Mouse (Mus musculus) embryonic facial prominence, embryonic 13.5 days (tissue): Measurements from ENCODE around the gene Ar. TPM values are rescaled to one million over a fixed set of nuclear protein-coding genes. Genes with fewer than 3 reads are reported as not detected.
A peak's percentile ranks its signal among the peaks of the same experiment; 100 is the strongest.

ENCODE experiments used
- ATAC-seq: fragments of 200-750 bp; cut with Nextera tagmentation; 2 replicates; pipeline ENCODE4 v1.8.0; 2017; ENCODE audit warnings: low read depth; ENCODE audit not compliant: insufficient number of reproducible peaks, insufficient read depth, low FRiP score, low TSS enrichment
- H3K27ac ChIP-seq: fragments of 300-500 bp; sonication (generic); 2 replicates; pipeline ENCODE4 v1.5.1; 2015; ENCODE audit warnings: moderate library complexity, mild to moderate bottlenecking, inconsistent platforms
- H3K27me3 ChIP-seq: fragments of 300-500 bp; sonication (generic); 2 replicates; pipeline ENCODE4 v1.6.1; 2015; ENCODE audit warnings: mild to moderate bottlenecking, inconsistent platforms
- H3K36me3 ChIP-seq: fragments of 300-500 bp; sonication (generic); 2 replicates; pipeline ENCODE4 v1.6.1; 2015; ENCODE audit warnings: mild to moderate bottlenecking, inconsistent platforms
- H3K4me1 ChIP-seq: fragments of 300-500 bp; sonication (generic); 2 replicates; pipeline ENCODE4 v1.6.1; 2015; ENCODE audit warnings: inconsistent platforms
- H3K4me2 ChIP-seq: fragments of 300-500 bp; sonication (generic); 2 replicates; pipeline ENCODE4 v1.6.1; 2015; ENCODE audit warnings: moderate library complexity, mild to moderate bottlenecking, inconsistent platforms
- H3K4me3 ChIP-seq: fragments of 300-500 bp; sonication (generic); 2 replicates; pipeline ENCODE4 v1.5.1; 2015; ENCODE audit warnings: mild to moderate bottlenecking, inconsistent platforms
- H3K9ac ChIP-seq: fragments of 300-500 bp; sonication (generic); 2 replicates; pipeline ENCODE4 v1.6.1; 2015; ENCODE audit warnings: mild to moderate bottlenecking, inconsistent platforms
- H3K9me3 ChIP-seq: fragments of 300-500 bp; sonication (generic); 2 replicates; pipeline ENCODE4 v1.6.1; 2016; ENCODE audit warnings: inconsistent platforms
- WGBS: fragments of 180-500 bp; shearing (Covaris S2); methylation state at CpG from one replicate; pipeline ENCODE4 v1.1.7; 2015; ENCODE audit warnings: mixed read lengths; 5-methylcytosine and 5-hydroxymethylcytosine counted together
- polyA plus RNA-seq: library from polyadenylated mRNA; unstranded; fragments of >200 nt; fragmentation: Nextera tagmentation; extraction: Ambion mirVana; gene quantifications from 2 replicates; pipeline ENCODE4 v1.2.1, GENCODE M21; 2015

Ar gene
- 0.45 and 0.47 TPM in 2 replicates for polyA plus RNA-seq

DNA sequence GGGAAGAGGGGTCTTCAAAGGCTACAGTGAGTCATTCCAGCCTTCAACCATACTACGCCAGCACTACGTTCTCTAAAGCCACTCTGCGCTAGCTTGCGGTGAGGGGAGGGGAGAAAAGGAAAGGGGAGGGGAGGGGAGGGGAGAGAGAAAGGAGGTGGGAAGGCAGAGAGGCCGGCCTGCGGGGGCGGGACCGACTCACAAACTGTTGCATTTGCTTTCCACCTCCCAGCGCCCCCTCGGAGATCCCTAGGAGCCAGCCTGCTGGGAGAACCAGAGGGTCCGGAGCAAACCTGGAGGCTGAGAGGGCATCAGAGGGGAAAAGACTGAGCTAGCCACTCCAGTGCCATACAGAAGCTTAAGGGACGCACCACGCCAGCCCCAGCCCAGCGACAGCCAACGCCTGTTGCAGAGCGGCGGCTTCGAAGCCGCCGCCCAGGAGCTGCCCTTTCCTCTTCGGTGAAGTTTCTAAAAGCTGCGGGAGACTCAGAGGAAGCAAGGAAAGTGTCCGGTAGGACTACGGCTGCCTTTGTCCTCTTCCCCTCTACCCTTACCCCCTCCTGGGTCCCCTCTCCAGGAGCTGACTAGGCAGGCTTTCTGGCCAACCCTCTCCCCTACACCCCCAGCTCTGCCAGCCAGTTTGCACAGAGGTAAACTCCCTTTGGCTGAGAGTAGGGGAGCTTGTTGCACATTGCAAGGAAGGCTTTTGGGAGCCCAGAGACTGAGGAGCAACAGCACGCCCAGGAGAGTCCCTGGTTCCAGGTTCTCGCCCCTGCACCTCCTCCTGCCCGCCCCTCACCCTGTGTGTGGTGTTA lies at the start of gene Ar:
Gene Ar (plus strand): TSS at position 239 of the 812 bp plus-strand sequence.
- Histone ChIP-seq H3K27me3 (peaks cover 57% of the 10 kb centered on the region), H3K27ac (no peak within 1 kb of the TSS), H3K4me3 (peak within 1 kb of the TSS; percentile 43), H3K4me2 (peak within 1 kb of the TSS; percentile 66), H3K4me1 (no peaks in the 10 kb centered on the region), H3K9me3 (no peaks in the 10 kb centered on the region), H3K36me3 (no peaks in the 10 kb centered on the region), H3K9ac (peak within 1 kb of the TSS; percentile 40; the same call in 1 of the 2 replicates)
- 20% methylated on average over 24 of the region's 27 CpGs for WGBS
- 0 out of 2 replicates have a peak, but pooled peaks have one; percentile 20 for ATAC-seq

- no peaks in the 10 kb centered on the region for H3K9me3 ChIP-seq
- ATAC-seq = no peak
- peak overlapping the region; percentile 66 for H3K4me2 ChIP-seq
- WGBS = 22% methylated on average over 30 of the region's 30 CpGs
- 0 out of 2 replicates have a peak overlapping the region, but pooled peaks have one; percentile 16 for H3K9ac ChIP-seq
- H3K27me3 ChIP-seq = peaks cover 62% of the 10 kb centered on the region
- peak overlapping the region; percentile 43 for H3K4me3 ChIP-seq
- H3K36me3 ChIP-seq = no peaks in the 10 kb centered on the region
- H3K27ac ChIP-seq = no peak overlapping the region
- no peaks in the 10 kb centered on the region for H3K4me1 ChIP-seq
These were observed 1.3 kb downstream of the Ar start for GRCm38 (mm10) chrX:98149724-98150392.

GRCm38 (mm10) chrX:98150393-98151119 lies 2.0 kb downstream of the Ar start:
- Histone ChIP-seq H3K4me3 (peak overlapping the region; percentile 43), H3K27ac (no peak overlapping the region), H3K4me2 (peak overlapping the region; percentile 66), H3K9me3 (no peaks in the 10 kb centered on the region), H3K9ac (0 out of 2 replicates have a peak overlapping the region, but pooled peaks have one; percentile 36), H3K27me3 (peaks cover 62% of the 10 kb centered on the region), H3K4me1 (no peaks in the 10 kb centered on the region), H3K36me3 (no peaks in the 10 kb centered on the region)
- ATAC-seq = no peak; the same call in 1 of the 2 replicates
- WGBS = 25% methylated on average over 33 of the region's 33 CpGs

DNA sequence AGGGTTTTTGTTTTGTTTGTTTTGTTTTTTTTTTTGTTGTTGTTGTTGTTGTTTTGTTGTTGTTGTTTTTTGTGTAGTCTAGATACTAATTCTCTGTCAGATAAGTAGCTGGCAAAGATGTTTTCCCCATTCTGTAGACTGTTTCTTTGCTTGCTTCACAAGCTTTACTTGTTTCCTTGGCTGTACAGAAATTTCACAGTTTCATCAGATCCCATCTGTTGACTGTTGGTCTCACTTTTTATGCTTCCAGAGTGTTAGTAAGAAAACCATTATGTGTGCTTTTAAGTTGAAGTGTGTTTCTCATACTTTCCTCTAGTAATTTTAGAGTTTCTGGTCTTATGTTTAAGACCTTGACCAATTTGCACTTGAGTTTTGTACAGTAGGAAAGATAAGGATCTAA lies 41.2 kb downstream of the Ar start:
- Histone ChIP-seq H3K9me3 (no peaks in the 10 kb centered on the region), H3K27ac (no peak overlapping the region), H3K27me3 (no peaks in the 10 kb centered on the region), H3K4me1 (no peaks in the 10 kb centered on the region), H3K9ac (no peak overlapping the region), H3K4me2 (no peak overlapping the region), H3K4me3 (no peak overlapping the region), H3K36me3 (no peaks in the 10 kb centered on the region)
- ATAC-seq = no peak

DNA sequence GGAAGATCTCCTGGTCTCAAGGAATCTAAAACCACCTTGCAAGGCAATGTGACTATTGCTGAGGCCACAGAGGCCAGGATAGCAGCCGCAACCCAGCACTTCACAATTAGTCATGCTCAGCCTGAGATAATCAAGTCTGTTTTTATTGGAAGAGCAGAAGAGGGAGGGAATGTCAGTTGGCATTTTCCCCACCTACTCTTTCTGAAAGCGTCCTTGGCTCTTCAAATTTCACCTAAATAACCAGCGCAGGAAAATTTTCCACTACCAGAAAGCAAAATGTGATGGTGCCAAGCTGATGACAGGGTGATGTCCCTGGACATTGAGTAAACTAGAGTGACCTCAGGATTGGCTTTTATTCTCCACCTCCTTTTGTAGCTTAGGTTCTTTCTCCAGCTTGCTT lies 57.2 kb downstream of the Ar start:
- Histone ChIP-seq H3K4me3 (no peak overlapping the region), H3K27ac (no peak overlapping the region), H3K4me2 (no peak overlapping the region), H3K36me3 (no peaks in the 10 kb centered on the region), H3K27me3 (no peaks in the 10 kb centered on the region), H3K9ac (no peak overlapping the region), H3K4me1 (no peaks in the 10 kb centered on the region), H3K9me3 (no peaks in the 10 kb centered on the region)
- ATAC-seq = no peak
- 48% methylated on average over 3 of the region's 3 CpGs for WGBS

GRCm38 (mm10) chrX:98207166-98207565 lies 58.6 kb downstream of the Ar start:
- H3K4me2 ChIP-seq = no peak overlapping the region
- no peak overlapping the region for H3K4me3 ChIP-seq
- no peaks in the 10 kb centered on the region for H3K27me3 ChIP-seq
- no peaks in the 10 kb centered on the region for H3K36me3 ChIP-seq
- H3K9me3 ChIP-seq = no peaks in the 10 kb centered on the region
- 72% methylated on average over 4 of the region's 4 CpGs for WGBS
- H3K9ac ChIP-seq = no peak overlapping the region
- H3K27ac ChIP-seq = no peak overlapping the region
- H3K4me1 ChIP-seq = no peaks in the 10 kb centered on the region
- no peak for ATAC-seq

DNA sequence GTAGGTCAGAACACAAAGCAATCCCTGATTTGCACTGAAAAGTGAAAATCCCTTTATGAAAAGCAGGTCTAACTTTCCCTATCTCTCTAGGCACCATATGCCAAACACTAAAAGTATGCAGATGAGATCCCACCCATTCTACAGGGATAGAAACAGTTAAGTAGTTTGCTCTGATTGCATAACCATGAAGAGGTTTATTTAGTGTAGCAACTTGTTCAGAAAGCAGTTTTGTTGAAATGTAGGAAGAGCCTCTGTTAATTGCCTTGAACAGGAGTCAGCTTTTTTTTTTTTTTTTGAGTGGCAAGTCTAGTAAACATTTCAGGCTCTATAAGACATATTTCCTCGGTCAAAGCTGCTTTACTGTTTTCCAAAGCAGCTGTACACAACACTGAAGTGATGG lies 67.5 kb downstream of the Ar start:
- no peaks in the 10 kb centered on the region for H3K27me3 ChIP-seq
- no peaks in the 10 kb centered on the region for H3K36me3 ChIP-seq
- no peaks in the 10 kb centered on the region for H3K9me3 ChIP-seq
- 46% methylated on average over 1 of the region's 1 CpGs for WGBS
- no peak overlapping the region for H3K27ac ChIP-seq
- no peak overlapping the region for H3K9ac ChIP-seq
- no peak overlapping the region for H3K4me2 ChIP-seq
- H3K4me1 ChIP-seq = no peaks in the 10 kb centered on the region
- no peak overlapping the region for H3K4me3 ChIP-seq
- no peak for ATAC-seq

DNA sequence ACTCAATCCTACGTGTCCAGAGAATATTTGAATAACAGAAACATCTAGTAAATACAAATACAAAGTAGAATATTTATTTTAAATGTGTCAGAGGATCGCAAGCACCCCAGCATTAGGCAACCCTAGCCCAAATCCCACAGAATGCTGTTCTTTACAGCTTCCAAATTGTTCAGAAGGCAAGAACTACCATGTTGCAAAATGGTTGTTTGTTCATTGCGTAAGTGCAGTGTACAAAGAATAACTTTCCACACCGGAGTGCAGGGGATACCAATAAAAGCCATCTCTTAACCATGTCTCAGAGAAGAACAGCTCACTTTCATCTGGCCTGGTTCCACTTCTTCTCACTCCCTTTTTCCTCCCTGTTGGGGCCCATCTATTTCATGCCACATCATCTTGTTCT lies 90.4 kb downstream of the Ar start:
- Histone ChIP-seq H3K36me3 (no peaks in the 10 kb centered on the region), H3K4me1 (no peaks in the 10 kb centered on the region), H3K27ac (no peak overlapping the region), H3K4me2 (no peak overlapping the region), H3K9me3 (no peaks in the 10 kb centered on the region), H3K27me3 (no peaks in the 10 kb centered on the region; the same call in 1 of the 2 replicates), H3K9ac (no peak overlapping the region), H3K4me3 (no peak overlapping the region)
- 85% methylated on average over 4 of the region's 4 CpGs for WGBS
- no peak for ATAC-seq

GRCm38 (mm10) chrX:98245108-98245507 lies 96.5 kb downstream of the Ar start:
- H3K9me3 ChIP-seq = no peaks in the 10 kb centered on the region
- H3K4me2 ChIP-seq = no peak overlapping the region
- no peak overlapping the region for H3K27ac ChIP-seq
- H3K9ac ChIP-seq = no peak overlapping the region
- H3K27me3 ChIP-seq = no peaks in the 10 kb centered on the region
- no peak overlapping the region for H3K4me3 ChIP-seq
- H3K4me1 ChIP-seq = no peaks in the 10 kb centered on the region
- H3K36me3 ChIP-seq = no peaks in the 10 kb centered on the region
- WGBS = 85% methylated on average over 2 of the region's 2 CpGs
- ATAC-seq = no peak

DNA sequence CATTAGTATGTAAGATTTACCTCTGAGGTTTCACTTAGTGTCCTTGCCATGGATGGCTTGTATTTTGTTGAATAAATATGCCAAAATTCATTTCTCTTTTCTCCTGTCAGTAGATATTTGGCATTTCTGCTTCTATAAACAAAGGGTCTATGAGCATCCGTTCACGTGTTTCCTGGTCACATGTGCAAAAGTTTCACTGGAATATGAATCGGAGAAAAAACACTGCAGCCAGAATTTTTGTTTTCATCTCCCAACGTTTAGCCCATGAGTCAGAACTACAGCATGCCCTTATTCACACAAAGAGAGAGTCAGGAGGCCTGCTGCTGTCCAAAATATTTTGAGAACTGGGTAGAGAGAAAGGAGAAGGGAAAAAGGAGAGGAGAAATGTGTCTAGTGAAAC lies 99.8 kb downstream of the Ar start:
- peaks cover 19% of the 10 kb centered on the region; the same call in 1 of the 2 replicates for H3K27me3 ChIP-seq
- ATAC-seq = no peak
- WGBS = 74% methylated on average over 4 of the region's 4 CpGs

DNA sequence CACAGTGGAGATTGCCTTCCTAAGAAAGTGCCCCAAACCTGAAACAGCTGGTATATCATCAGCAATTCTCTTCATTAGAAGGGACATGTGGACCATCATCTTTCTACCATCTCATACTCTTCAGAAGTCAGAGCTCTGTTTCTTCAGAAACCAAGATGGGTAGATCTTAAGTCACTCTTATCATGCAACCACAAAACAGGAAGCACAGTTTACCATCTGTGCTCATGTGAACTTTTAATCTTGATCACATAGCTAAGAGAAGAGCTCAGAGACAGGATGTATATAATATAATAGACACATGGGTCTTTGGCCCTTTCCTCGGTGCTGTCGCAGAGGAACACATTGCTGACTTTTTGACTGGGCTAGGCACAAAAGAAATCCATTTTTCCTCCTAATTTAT lies 111.1 kb downstream of the Ar start:
- H3K4me2 ChIP-seq = no peak overlapping the region
- no peak overlapping the region for H3K4me3 ChIP-seq
- WGBS = 91% methylated on average over 2 of the region's 2 CpGs
- no peak overlapping the region for H3K27ac ChIP-seq
- no peak for ATAC-seq
- H3K9me3 ChIP-seq = no peaks in the 10 kb centered on the region
- no peaks in the 10 kb centered on the region for H3K4me1 ChIP-seq
- no peak overlapping the region for H3K9ac ChIP-seq
- H3K36me3 ChIP-seq = no peaks in the 10 kb centered on the region
- H3K27me3 ChIP-seq = peaks cover 2% of the 10 kb centered on the region; the same call in 1 of the 2 replicates

More for the DNA sequence above, 99.8 kb downstream of the Ar start:
- Histone ChIP-seq H3K4me1 (no peaks in the 10 kb centered on the region), H3K9me3 (no peaks in the 10 kb centered on the region), H3K9ac (no peak overlapping the region), H3K4me2 (no peak overlapping the region), H3K4me3 (no peak overlapping the region), H3K36me3 (no peaks in the 10 kb centered on the region), H3K27ac (no peak overlapping the region)
